Mouse (Mus musculus): ENCODE results near the gene Gm6583.

- TF ChIP-seq CTCF (IDR thresholded peaks at IDR 0.05; ENCODE audit: low read depth) (no peak), EP300 (IDR thresholded peaks at IDR 0.05; ENCODE audit: low read depth) (no peak)
Measured at GRCm38 (mm10) chr5:112356322-112356721, 489 bp upstream of the Gm6583 start.

All from liver, postnatal 0 days (tissue).